Mouse (Mus musculus) kidney, postnatal 0 days (tissue): Measurements from ENCODE around the gene Dbr1. TPM values are rescaled to one million over a fixed set of nuclear protein-coding genes. Genes with fewer than 3 reads are reported as not detected.

ENCODE experiments used
- ATAC-seq: fragments of 200-750 bp; cut with Nextera tagmentation; replicated peaks from 2 replicates; pipeline ENCODE4 v1.8.0; 2017; ENCODE audit warnings: low read depth, moderate number of reproducible peaks, moderate TSS enrichment, moderate library complexity; ENCODE audit not compliant: low FRiP score
- DNase-seq: peaks from one replicate; pipeline ENCODE4 v3.0.0-alpha.2; 2016; ENCODE audit warnings: low spot score
- H3K27ac ChIP-seq: fragments of 300-500 bp; sonication (generic); 2 replicates; pipeline ENCODE4 v1.5.1; 2014; ENCODE audit warnings: mild to moderate bottlenecking
- H3K27me3 ChIP-seq: fragments of 300-500 bp; sonication (generic); 2 replicates; pipeline ENCODE4 v1.6.1; 2014; ENCODE audit warnings: low read length, mixed read lengths; ENCODE audit not compliant: insufficient read depth
- H3K36me3 ChIP-seq: fragments of 300-500 bp; sonication (generic); 2 replicates; pipeline ENCODE4 v1.6.1; 2014; ENCODE audit warnings: low read length, mixed read lengths; ENCODE audit not compliant: insufficient read depth
- H3K4me1 ChIP-seq: fragments of 300-500 bp; sonication (generic); replicated peaks from 2 replicates; pipeline ENCODE4 v1.6.1; 2014; ENCODE audit warnings: antibody characterized with exemption, low read length, mixed read lengths; ENCODE audit not compliant: insufficient read depth
- H3K4me2 ChIP-seq: fragments of 300-500 bp; sonication (generic); 2 replicates; pipeline ENCODE4 v1.6.1; 2014; ENCODE audit warnings: mild to moderate bottlenecking, low read length, moderate library complexity, mixed read lengths
- H3K4me3 ChIP-seq: fragments of 300-500 bp; sonication (generic); replicated peaks from 2 replicates; pipeline ENCODE4 v1.5.1; 2014; ENCODE audit warnings: low read depth, low read length
- H3K9ac ChIP-seq: fragments of 300-500 bp; sonication (generic); 2 replicates; pipeline ENCODE4 v1.6.1; 2014; ENCODE audit warnings: low read depth, low read length
- H3K9me3 ChIP-seq: fragments of 300-500 bp; sonication (generic); replicated peaks from 2 replicates; pipeline ENCODE4 v1.6.1; 2016; ENCODE audit warnings: low read length, inconsistent platforms, mixed read lengths
- CTCF ChIP-seq: IDR thresholded peaks from 2 replicates; pipeline ENCODE4 v1.5.1; 2016; ENCODE audit warnings: antibody characterized with exemption, low read depth, mild to moderate bottlenecking, moderate library complexity
- WGBS: fragments of 180-500 bp; shearing (Covaris S2); extraction: QIAGEN DNeasy Blood & Tissue Kit; methylation state at CpG from one replicate; pipeline ENCODE4 v1.1.7; 2014; 5-methylcytosine and 5-hydroxymethylcytosine counted together
- polyA plus RNA-seq: library from polyadenylated mRNA; unstranded; fragments of >200 nt; fragmentation: Nextera tagmentation; extraction: Ambion mirVana; gene quantifications from 2 replicates; pipeline ENCODE4 v1.2.1, GENCODE M21; 2015

Gene Dbr1
- polyA plus RNA-seq, 1 experiment from 2014 or later: 17.0 TPM

DNA sequence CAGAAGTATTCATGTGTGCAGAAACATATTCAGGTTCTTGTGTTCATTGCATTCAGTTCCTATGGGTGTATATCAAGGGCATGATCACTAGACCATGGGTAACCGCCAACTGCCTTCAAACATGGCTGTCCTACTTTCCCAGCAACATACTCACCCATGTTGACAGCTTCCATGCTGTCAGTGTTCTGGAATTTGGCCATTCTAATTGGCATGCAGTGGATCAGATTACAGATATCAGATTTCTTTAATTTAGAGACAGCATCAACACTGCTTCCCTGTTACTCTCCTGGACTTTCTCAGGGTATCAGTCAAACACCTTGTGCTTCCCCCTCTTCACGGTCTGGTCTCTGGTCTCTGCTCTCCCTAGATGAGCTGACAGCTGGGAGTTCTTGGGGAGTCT, 28.0 kb downstream of the Dbr1 start:
- peak; percentile 40; the same call in 1 of the 2 replicates for ATAC-seq
- Histone ChIP-seq H3K9me3 (no peaks in the 10 kb centered on the region), H3K4me2 (no peak overlapping the region), H3K4me1 (no peaks in the 10 kb centered on the region), H3K36me3 (no peaks in the 10 kb centered on the region), H3K27ac (no peak overlapping the region), H3K9ac (no peak overlapping the region), H3K27me3 (no peaks in the 10 kb centered on the region), H3K4me3 (no peak overlapping the region)
- whole genome bisulfite sequencing: 53% methylated on average over 2 of the region's 2 CpGs
- peak; percentile 52 for DNase-seq
- no peak for TF ChIP-seq CTCF

DNA sequence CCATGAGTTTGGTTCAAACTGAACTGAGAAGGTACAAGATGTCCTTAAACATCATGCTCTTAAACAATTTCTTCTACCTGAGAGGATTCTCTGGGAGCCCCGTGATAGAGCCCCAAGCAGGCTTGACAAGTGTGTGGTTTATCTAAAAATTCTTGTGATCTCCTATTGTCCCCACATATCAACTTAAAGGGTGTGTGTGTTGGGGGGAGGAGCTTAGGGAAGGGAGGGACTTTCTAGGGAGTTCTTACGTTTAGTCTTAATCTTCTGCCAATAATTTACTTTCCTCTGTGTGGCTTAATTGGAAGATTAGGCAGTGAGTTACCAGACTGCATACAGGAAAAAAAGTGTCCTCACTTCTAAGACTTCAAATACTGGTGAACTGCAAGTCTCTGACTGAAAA, 36.6 kb downstream of the Dbr1 start, which contains the start of gene A4gnt:
TSS of gene A4gnt (plus strand) at position 301 of the 400 bp plus-strand sequence.
- no peaks in the 10 kb centered on the region for H3K27me3 ChIP-seq
- H3K4me2 ChIP-seq: no peak within 1 kb of the TSS
- no peak within 1 kb of the TSS for H3K9ac ChIP-seq
- ATAC-seq (no peak), DNase-seq (no peak)
- H3K9me3 ChIP-seq: no peaks in the 10 kb centered on the region
- no peak within 1 kb of the TSS for H3K4me3 ChIP-seq
- TF ChIP-seq CTCF: no peak
- no peaks in the 10 kb centered on the region for H3K36me3 ChIP-seq
- WGBS: 49% methylated on average over 2 of the region's 2 CpGs
- no peaks in the 10 kb centered on the region for H3K4me1 ChIP-seq
- H3K27ac ChIP-seq: no peak within 1 kb of the TSS

DNA sequence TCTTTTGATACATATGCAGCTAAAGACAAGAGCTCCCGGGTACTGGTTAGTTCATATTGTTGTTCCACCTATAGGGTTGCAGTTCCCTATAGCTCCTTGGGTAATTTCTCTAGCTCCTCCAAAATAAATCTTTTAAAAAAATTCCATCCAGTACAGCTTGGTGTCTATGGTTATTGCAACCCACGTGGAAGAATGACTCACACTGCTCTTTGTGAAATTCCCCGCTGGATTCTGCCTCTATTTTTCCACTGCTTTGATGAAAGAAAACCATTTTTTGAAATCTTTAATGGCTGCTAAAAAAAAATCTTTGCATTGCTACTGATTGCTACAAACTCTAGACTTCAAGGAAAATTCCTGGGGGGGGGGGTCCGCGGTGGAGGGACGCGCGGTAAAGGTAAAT, 44.1 kb downstream of the Dbr1 start:
- Histone ChIP-seq H3K36me3 (no peaks in the 10 kb centered on the region), H3K9ac (no peak overlapping the region), H3K4me2 (no peak overlapping the region), H3K4me1 (no peaks in the 10 kb centered on the region), H3K27ac (no peak overlapping the region), H3K4me3 (no peak overlapping the region), H3K9me3 (no peaks in the 10 kb centered on the region), H3K27me3 (no peaks in the 10 kb centered on the region)
- ATAC-seq (no peak), DNase-seq (no peak)
- 91% methylated on average over 7 of the region's 8 CpGs for WGBS
- TF ChIP-seq CTCF: no peak

DNA sequence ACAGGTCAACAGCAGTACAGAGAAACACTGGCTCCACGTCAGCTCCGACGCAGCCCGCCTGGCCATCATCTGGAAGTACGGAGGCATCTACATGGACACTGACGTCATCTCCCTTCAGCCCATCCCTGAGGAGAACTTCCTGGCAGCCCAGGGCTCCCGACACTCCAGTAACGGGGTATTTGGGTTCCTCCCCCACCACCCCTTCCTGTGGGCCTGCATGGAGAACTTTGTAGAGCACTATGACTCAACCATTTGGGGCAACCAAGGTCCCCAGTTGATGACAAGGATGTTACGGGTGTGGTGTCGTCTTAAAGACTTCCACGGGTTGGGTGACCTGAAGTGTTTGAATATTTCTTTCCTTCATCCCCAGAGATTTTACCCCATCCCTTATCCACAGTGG, 44.6 kb downstream of the Dbr1 start:
- H3K27me3 ChIP-seq: no peaks in the 10 kb centered on the region
- no peaks in the 10 kb centered on the region for H3K36me3 ChIP-seq
- no peak for TF ChIP-seq CTCF
- H3K27ac ChIP-seq: no peak overlapping the region
- no peak overlapping the region for H3K4me3 ChIP-seq
- ATAC-seq: no peak
- H3K4me2 ChIP-seq: no peak overlapping the region
- WGBS: 86% methylated on average over 11 of the region's 11 CpGs
- H3K9me3 ChIP-seq: no peaks in the 10 kb centered on the region
- no peaks in the 10 kb centered on the region for H3K4me1 ChIP-seq
- no peak for DNase-seq
- H3K9ac ChIP-seq: no peak overlapping the region

DNA sequence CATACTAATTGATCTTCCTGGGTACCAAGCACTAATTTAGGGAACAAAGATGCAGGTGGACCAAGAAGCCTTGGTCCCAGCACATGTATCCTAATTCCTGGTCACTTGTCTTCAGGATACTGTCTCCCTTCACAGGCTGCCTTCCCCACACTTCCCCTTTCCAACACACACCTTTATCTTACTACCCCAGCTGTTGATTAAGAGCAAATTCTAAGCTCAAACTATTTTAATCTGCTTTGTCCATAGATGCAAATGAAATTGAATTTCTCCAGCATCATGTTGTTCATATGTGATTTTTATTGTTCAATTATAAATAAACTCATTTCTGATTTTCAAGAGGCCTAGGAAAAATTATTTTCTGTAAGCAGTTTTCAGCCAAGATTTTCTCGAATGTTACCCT, 46.4 kb downstream of the Dbr1 start:
- Histone ChIP-seq H3K9me3 (no peaks in the 10 kb centered on the region), H3K4me1 (no peaks in the 10 kb centered on the region), H3K27ac (no peak overlapping the region), H3K4me2 (no peak overlapping the region), H3K27me3 (no peaks in the 10 kb centered on the region), H3K36me3 (no peaks in the 10 kb centered on the region), H3K9ac (no peak overlapping the region), H3K4me3 (no peak overlapping the region)
- whole genome bisulfite sequencing: 84% methylated on average over 1 of the region's 1 CpGs
- no peak for TF ChIP-seq CTCF
- ATAC-seq: no peak
- no peak for DNase-seq

DNA sequence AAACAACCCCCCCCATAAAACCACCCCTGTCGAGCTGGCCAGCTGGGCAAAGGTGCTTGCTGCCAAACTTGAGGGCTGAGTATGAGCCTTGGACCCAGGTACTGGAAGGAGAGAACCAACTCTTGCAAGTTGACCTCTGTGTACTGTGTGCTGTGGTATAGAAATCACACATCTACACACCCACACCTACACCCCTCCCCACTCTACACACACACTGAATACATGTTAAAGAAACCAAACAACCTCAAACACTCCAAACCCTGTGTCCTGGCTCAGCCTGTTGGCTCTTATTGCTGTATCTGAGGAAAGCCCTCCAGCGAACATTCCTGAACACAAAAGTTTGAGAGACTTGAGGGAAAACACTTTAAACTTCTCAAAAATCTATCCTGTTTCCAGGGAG, 47.4 kb downstream of the Dbr1 start:
- Histone ChIP-seq H3K9ac (no peak overlapping the region), H3K4me3 (no peak overlapping the region), H3K27me3 (no peaks in the 10 kb centered on the region), H3K4me1 (no peaks in the 10 kb centered on the region), H3K27ac (no peak overlapping the region), H3K36me3 (no peaks in the 10 kb centered on the region), H3K4me2 (no peak overlapping the region), H3K9me3 (no peaks in the 10 kb centered on the region)
- WGBS: 41% methylated on average over 2 of the region's 2 CpGs
- ATAC-seq: peak; percentile 43; the same call in 1 of the 2 replicates
- DNase-seq: peak; percentile 17
- TF ChIP-seq CTCF: no peak

DNA sequence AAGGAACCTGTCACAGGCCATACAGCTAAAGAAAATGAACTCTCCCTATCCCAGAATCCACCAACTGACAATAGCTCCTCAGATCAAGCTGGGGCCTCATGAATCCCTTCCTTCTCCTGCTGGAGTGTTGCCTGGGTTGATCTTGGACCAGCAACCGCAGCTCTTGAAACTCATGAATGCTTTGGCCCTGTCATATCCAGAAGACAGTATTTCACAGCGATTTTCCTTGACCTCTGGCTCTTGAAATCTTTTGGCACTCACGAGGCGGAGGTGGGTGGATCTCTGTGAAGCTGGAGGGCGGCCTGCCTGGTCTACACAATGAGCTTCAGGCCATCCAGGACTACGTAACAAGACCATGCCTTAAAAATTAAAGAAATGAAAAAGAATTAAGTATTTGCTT, 48.5 kb downstream of the Dbr1 start:
- DNase-seq (no peak), ATAC-seq (no peak)
- no peak for TF ChIP-seq CTCF
- Histone ChIP-seq H3K36me3 (no peaks in the 10 kb centered on the region), H3K4me1 (no peaks in the 10 kb centered on the region), H3K4me2 (no peak overlapping the region), H3K9me3 (no peaks in the 10 kb centered on the region), H3K27ac (no peak overlapping the region), H3K27me3 (no peaks in the 10 kb centered on the region), H3K9ac (no peak overlapping the region), H3K4me3 (no peak overlapping the region)
- 69% methylated on average over 6 of the region's 6 CpGs for WGBS
